Mouse (Mus musculus) layer of hippocampus, adult 11-12 months (tissue): ENCODE data around the gene B4galt3.

ENCODE experiments used
- DNase-seq: peaks from one replicate; pipeline ENCODE4 v3.0.0; 2022; ENCODE audit warnings: low spot score

B4galt3 gene

DNA sequence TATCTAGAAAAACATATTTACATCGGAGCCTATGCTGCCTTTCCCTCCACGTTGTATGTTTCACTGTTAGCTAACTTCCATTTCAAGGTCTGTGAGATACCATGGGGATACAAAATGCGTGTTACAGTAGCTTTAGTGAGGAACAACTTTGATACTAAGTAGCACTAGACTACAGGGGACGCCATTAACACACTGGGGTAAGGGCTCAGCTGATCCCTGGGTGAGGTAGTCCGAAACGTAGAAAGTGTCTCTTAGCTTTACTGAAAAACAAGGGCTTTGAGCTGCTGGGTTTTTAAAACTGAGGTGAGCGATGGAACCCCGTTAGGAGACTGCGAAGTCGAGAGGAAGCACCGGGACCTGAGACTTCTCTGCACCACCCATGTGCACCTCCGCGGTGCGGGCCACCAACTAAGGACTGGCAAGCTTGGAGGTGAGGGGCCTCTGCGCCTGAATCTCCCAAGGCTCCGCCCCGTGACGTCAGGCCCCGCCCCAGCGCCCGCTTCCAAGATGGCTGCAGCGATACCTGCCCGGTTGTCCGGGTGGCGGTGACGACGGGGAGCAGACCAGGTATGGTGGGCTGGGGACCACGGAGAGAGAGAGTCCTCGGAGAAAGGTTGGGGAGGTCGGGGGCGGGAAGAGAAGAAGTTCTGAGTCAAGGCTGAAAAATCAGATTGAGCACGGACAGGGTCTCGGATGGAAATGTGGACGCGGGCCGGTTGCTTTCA, at the start of gene B4galt3:
Gene B4galt3 (plus strand): TSS at position 481 of the 725 bp plus-strand sequence.
- DNase-seq, result peak; percentile 96

DNA sequence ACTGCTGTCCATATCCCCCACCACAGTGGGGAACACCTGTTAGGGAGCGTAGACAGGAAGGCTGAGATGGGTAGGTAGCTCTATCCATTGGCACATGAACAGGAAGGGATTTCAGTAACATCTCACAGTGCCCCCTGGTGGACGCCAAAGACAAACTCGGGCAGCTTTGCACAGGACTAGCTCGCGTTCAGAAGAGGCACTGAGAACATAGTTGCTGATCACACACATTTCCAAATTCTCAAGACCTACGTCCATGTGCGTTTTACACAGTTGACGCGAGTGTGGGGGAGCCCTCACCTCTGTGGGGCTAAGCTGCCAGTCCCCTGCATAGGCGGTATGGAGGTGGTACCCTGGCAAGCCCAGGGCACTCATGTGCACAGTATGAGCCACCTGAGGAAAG, 49.3 kb upstream of the B4galt3 start:
- DNase-seq, result peak; percentile 87

DNA sequence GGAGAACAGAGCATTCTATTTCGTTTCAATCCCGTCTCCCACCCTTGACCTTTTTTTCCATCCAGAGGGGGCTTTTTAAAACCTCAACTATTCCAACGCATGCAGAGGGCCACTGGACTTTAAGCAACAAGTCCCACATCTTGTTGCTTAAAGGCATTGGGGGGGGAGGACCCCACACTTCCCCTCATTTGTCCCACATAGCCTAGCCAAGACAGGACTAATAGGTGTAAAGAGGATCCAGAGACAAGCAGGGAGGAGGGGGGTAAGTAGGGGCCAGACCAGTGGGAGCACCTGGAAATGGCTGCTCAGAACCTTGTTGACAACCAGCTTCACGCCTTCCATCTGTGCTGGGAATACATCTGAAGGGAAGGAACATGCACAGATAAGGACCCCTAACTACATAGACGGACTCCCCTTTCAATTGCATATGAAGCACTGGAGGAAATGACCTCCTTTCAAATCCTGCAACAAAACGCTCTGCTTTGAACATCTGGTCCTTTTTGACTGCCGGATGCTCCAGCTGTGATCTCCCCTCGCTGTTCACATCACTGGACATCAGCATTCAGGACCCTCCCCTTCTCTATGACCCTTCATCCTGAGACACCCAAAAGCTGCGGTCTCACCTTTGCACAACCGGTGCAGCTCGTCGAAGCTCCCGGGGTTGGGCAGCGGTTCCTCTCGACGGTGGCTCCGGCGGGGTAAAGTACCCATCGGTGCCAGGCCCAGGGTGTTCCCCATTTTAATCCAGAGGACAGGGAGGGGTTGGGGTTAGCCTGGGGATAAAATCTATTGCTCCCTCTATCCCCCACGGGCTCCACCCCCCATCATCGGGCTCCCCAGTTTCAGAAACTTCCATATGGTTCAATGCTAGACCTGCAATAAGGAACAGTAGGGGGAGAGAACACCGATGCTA, 48.6 kb upstream of the B4galt3 start:
- DNase-seq, result no peak

DNA sequence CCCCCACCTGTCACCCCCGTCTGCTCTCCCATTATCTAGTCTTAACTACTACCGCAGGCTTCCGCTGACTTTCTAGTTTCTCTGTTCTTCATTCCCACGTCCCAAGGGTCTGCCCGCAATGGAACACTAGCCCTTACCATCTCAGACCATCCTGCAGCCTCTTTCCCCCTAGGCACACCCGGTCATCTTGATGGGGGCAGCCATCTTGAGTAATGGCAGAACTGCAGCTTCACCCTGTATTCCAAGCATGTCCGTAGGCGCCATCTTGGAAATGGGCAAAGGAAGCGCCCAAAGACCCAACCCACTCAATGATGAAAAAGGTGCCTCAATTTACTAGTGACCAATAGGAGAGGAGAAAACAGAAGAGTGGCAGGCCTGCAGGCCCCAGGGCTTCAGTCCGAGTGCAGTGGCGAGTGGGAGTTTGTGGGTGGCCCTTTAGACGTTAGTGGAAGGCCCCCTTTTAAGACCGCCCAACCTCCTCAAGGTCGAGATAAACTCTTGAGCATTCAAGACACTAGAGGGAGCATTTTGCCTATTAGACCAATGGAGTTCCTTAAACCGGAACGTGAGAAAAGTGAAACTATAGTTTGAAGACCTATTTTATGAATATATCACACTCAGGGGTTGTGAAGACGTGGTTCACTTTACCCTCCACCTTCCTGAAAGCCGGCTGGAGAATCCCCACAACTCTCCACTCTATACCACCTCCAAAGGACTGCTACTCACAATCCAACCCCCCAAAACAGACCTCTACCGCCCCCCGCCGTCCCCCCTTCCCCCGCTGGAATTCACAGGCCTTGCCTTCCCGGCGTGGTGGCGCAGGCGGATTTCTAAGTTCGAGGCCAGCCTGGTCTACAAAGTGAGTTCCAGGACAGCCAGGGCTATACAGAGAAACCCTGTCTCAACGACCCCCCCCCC, 47.6 kb upstream of the B4galt3 start, which contains the start of gene Tomm40l:
Gene Tomm40l (minus strand): TSS at position 277 of the 918 bp plus-strand sequence.
- peak; percentile 97 for DNase-seq

DNA sequence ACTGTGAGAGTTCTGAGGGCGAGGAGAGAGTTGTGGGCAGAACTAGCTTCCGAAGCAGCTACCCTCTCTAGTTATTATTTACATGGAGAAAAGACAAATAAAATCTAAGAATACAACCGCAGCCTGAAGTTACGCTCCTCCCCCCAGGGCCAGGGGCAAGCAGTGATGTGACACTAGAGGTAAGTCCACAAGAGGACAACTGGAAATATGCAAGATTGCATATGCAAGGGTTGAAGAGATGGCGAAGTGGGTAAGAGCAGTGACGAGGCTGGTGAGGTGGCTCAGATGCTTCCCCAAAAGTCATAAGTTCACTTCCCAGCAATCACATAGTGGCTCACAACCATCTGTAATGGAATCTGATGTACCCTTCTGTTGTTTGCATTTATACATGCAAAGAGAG, 47.0 kb upstream of the B4galt3 start:
- DNase-seq, result no peak

DNA sequence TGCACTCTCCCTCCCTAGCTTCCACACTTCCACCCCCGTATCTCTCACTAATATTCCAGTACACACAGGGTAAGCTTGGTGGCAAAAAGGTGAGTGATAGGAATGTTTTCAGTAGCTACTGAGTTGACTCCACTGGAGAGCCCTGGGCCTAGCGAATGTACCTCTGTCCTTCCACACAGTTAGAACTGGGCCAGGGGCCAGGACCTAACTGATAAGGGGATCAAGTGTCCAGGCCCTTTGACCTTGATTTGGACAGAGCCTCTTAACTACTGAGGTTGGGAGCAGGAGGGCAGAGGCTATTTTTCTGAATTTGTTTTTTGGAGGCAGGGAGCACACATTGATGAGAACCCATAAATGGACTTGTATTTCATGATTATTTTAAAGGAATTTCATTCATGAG, 46.3 kb upstream of the B4galt3 start:
- DNase-seq, result no peak

DNA sequence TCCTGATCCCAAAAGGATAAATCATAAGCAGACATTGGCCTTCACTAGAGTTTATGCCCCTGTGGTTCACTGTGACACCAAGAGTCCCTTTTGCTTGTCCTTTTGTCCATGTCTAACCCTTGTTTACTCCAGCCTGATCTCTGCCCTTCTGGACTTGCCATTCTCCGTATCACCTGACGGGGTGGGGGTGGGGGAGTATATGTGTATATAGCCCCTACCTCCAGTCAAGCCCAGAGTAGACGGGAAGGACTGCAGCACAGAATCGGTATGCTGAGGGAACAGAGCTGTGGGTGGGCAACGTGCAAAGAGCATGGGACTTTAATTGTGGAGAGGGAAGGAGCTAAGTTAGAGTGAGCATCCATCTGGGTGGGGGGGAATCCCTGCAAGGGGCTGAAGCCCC, 45.3 kb upstream of the B4galt3 start, which contains the start of gene Apoa2:
Gene Apoa2 (plus strand): TSS at position 198 of the 400 bp plus-strand sequence.
- DNase-seq, result no peak

DNA sequence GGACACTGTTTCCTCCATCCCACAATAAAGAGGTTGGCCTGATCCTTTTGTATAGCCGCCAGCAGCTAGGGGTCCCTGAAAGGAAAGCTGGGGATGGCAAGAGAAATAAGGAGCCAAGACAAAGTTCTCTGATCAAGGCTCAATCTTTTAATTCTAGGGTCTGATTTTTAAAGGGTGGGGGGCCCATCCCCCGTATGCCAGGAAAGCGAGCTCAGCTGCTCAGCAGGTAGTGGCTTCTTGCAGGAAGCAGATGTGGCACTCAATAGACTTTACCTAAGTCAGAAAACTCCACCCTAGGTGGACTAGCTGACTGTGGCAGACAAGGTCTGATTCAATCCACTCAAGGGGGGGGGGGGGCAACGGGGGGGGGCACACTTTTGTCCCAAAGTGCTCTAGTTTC, 43.3 kb upstream of the B4galt3 start:
- DNase-seq, result no peak

DNA sequence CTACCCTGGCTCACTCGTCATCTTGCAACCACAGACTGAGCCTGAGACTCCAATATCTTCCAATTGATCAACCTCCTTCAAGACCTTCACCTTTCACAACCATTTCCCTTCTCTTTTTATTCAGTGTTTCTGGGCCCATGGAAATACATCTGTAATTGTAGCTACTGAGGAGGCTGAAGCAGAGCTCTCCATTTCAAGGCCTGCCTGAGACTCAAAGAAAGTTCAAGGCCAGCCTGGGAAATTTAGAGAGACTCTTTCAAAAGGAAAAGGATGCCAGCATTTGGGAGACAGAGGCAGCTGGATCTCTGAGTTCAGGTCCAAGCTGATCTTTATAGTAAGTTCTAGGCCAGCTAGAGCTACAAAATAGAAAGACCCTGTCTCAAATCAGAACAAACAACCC, 42.2 kb upstream of the B4galt3 start:
- no peak for DNase-seq

DNA sequence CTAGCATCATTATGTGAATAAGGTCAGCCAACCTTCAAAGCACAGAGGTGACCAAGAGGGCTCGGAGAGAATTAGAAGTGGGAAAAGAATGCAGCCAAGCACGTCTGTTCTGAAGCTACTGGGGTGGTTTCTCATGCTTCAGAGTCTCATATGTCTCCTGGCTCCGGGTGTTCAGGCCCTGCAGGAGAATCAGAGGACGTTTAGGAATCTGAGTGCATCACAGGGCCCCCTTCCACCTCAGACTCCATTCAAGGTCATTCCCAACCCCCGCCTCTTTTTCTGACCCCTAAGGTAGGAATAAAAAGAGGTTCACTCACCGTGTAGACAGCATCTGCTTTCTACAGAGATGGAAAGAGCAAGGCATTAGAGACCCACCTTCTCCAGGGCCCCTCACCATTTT, 40.4 kb upstream of the B4galt3 start:
- DNase-seq, result no peak

DNA sequence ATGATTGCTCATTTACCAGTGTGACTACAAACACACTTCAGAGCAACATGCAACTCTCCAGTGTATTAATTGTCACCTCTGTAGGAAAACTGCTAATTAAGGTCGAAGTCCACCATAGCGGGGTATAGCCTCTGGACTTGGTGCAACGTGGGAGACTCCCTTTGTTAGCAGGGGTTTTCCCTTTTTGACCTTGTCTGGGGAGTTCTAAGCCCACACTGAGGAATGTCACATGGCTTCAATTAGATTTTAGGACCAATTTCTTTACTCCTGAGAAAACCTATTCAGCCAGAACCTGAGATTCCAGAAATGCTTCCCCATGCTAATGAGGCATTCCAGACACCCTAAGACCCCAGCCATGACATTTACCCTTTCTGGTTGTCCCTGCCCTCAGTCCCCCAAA, 39.9 kb upstream of the B4galt3 start:
- no peak for DNase-seq

DNA sequence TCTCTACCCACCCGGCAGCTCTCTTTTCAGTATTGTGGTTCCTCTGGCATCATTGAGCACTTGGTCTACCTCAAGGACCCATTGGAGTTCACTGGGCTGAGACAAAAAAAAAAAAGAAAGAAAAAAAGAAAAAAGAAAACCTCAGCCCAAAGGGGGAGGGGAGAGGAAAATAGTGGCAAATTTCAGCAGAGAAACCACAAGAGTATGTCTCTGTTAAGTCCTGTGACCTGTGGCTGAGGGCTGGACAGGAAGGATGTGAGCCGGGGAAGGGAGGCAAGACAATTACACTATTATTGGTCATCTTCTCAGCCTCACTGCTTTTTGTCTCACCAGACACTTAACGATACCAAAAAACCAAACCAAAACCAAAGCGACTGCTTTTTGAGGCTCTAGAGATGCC, 38.3 kb upstream of the B4galt3 start:
- DNase-seq, result no peak

DNA sequence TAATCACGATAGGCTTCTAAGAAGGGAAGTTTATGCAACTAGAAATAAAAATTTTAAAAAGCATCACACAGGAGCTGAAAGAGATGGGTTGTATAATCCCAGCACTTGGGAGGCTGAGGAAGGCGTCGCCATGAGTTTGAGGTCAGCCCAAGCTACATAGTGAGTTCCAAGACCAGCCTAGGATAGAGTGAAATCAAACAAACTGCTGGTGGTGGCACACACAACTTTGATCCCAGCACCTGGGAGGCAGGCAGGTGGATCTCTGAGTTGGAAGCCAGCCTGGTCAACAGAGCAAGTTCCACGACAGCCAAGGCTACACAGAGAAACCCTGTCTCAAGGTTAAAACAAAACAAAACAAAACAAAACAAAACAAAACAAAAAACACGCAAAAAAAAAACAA, 37.8 kb upstream of the B4galt3 start:
- no peak for DNase-seq

DNA sequence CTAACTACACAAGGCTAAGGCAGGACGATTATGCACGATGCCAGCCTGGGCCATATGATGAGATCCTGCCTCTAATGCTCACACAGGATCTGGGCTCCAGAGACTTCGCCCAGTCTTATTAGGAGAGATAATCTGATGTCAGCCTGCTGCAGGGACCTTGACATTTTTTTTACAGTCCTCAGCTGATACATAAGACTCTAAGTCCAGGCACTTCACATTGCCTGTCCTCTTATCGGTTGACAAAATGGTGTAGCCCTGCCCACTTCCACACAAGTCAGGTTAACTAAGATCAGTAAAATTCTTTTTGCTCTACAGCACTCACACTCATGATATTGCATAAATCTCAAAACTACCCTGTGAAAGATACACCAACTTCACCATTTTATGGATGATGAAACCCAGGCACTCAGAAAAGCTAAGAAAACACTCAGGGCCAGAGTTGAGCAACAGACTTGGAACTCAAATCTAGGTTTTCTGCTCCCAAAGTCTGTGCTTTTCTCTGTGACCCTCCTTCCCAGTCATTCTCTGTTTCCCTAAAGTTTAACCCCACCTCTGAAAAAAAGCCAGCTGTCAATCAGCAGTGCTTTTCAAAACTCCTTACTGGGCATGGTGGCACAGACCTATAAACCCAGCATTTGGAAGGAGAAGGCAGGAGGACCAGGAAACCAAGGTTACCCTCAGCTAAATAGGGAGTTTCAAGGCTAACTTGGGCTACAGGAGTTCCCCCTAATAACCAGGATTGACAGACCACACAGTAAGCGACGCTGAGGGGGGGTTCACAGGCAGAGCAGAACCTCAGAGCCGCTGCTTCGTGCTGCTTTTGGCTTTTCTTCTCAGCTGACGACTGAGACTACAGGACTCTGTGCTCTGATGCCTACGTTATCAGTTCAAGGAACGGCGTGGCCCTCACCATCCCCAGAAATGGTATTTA, 37.1 kb upstream of the B4galt3 start:
- DNase-seq, result no peak

DNA sequence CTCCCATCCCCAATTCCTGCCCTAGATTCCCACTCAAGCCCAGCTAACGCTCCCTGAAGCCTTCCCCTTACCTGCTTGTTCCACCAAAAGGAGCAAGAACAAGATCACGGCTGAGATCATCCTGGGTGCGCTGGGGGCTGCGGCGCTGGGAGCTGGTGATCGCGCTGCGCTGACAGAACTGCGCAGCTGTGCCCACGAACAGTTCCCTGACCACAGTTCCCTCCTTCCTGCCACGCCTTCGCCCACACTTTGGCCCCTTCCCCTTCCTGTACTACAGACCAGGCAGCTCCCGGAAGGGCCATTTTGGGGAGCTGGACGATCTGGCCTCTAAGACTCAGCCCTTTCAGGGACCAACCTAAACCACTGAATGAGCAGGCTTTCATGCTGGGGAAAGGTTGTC, 36.0 kb upstream of the B4galt3 start, which contains the start of gene Fcer1g:
Gene Fcer1g (minus strand): TSS at position 240 of the 400 bp plus-strand sequence.
- DNase-seq, result no peak

DNA sequence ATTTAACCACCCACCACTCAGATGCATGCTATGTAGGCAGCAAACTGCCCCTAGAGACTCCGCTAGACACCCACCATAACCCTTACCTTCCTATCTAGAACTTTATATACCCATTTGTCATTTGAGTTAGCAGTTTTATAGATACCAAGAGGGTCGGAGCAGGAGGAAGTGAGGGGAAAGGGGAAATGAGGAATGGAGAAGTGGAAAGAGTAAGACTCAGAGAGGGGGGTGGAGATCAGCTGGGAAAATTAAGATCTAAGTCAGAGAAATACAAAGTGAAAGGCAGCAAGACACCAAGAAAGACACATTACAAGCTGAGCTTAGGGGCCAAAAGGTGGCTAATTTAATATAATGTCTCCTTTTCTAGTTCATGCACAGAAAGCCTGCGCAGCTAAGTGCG, 35.6 kb upstream of the B4galt3 start:
- DNase-seq, result no peak

DNA sequence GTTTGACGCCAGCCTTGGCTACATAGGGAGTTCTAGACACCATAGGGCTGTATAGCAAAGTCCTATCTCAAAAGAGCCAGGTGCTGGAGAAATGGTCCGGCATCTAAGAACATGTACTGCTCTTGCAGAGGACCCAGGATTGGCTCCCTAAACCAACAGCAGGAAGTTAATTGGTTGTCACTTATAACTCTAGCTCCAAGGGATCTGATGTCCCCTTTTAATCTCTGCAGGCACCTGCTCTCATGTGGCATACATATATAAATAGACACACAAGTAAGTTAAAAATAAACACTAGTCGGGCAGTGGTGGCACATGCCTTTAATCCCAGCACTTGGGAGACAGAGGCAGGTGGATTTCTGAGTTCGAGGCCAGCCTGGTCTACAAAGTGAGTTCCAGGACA, 34.3 kb upstream of the B4galt3 start:
- DNase-seq, result no peak

DNA sequence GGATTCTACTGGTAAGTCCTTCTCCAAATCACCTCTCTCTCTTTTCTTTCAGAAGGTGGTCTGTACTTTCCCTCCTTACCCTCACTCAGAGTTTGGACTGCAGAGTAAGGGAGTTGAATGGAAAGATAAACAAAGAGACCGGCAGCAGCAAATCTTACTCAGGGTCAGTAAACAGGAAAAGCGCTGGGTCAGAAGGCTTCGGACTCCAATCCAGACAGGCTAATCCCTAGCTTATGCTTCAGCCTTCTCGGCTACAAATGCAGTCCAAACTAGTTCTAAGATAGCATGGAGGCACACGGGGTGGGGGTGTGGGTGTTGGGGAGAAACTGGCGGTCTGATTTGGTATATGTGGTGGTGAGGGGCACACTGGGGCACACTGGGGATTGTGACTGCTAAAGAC, 32.7 kb upstream of the B4galt3 start:
- DNase-seq, result no peak

DNA sequence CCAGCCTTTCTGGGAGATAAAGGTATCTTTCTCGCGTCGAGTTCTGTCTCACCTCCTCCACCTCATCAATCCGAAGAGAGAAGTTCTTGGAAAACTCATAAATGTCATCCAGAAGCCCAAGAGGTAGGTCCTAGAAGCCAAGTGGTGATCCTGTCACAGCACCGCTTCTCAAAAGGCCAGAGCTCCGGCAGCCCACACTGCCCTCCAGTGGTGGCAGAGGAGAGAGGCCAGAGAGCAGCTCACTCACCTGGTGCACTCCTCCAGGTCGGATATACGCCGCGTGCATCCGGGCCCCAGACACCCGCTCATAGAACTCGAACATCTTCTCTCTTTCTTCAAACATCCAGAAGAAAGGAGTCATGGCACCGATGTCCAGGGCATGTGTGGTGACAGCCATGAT, 31.7 kb upstream of the B4galt3 start:
- DNase-seq, result peak; percentile 43

DNA sequence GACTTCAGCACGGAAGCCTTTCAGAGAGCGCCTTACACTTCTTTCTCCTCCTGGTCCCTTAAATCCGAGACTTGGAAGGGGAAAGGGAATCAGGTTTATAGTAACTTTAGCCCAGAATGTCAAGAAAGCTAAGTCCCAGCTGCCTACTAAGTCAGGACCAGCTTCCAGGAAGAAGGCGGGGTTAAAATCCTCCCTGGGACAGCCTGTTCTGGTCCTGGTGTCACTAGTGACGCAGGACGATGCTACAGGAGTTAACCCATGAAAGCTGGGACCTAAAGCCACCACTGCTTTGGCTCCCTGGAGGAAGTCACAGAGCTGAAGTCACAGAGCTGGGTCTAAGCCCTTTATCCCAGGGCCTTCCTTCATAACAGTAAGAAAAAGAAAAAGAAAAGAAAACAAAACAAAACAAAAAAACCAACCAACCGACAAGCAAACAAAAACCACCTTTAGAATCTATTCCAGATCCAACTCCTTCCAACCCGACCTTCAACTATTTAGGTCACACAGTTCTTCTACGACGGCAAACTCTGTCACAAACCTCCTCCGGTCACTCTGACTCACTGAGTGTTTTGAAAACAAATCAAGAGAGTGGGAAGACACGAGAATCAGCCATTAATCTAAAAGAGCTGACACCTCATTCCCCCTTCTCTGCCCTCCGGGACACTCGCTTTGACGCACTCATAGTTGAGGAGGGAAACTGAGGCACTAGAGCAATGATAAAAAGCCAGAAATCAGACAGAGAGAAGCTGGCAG, 30.0 kb upstream of the B4galt3 start:
- DNase-seq, result no peak
